Mouse (Mus musculus) ES-E14 (cell line): Measurements from ENCODE around the gene Gata2.

Experiments
- CHD2 ChIP-seq: IDR thresholded peaks from 2 replicates; pipeline ENCODE4 v1.6.1; 2014; ENCODE audit warnings: mild to moderate bottlenecking, low read depth, low read length, inconsistent platforms
- HCFC1 ChIP-seq: IDR thresholded peaks from 2 replicates; pipeline ENCODE4 v1.6.1; 2012; ENCODE audit warnings: low read length, inconsistent platforms, borderline replicate concordance; ENCODE audit not compliant: insufficient read depth
- MAFK ChIP-seq: IDR thresholded peaks from 2 replicates; pipeline ENCODE4 v1.6.1; 2014; ENCODE audit warnings: mild to moderate bottlenecking, low read depth, low read length, inconsistent platforms; ENCODE audit not compliant: insufficient read depth
- ZNF384 ChIP-seq: IDR thresholded peaks from 2 replicates; pipeline ENCODE4 v1.6.1; 2012; ENCODE audit warnings: low read depth, low read length, inconsistent platforms

DNA sequence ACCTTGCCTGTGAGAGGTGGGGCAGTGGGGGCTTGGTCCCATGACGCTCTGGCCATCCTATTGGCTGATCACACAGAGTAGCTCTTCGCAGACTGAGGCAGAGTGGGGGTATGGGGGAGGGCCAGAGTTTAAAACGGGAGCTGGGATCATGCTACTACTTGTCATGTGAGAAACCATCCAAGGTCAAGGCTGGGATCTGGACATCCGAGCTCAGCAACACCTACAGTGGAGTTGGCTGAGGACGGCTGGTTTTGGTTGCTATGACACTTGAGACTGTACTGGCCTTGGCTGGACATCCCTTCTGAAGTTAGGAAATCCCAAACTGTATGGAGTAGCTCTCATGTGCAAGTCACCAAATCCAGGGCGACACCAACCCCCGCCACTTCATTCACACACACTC, 38.1 kb downstream of the Gata2 start:
- TF ChIP-seq MAFK = no peak
- TF ChIP-seq ZNF384 = no peak
- TF ChIP-seq CHD2 = no peak
- TF ChIP-seq HCFC1 = no peak
